Mouse (Mus musculus): ENCODE results near the gene Lrp8. TPM values are rescaled to one million over a fixed set of nuclear protein-coding genes. Genes with fewer than 3 reads are reported as not detected.

The Lrp8 gene
- total and polyA plus RNA-seq, 3 experiments = 6.4 to 21.1 (median 14.2) TPM

GRCm38 (mm10) chr4:107846795-107847194 lies 44.7 kb downstream of the Lrp8 start:
- Histone ChIP-seq H3K79me2 (replicated peaks; ENCODE audit: control insufficient read depth, extremely low read depth, insufficient read depth, poor library complexity, severe bottlenecking) (no peaks in the 10 kb centered on the region), H3K4me2 (ENCODE audit: insufficient read depth, low read depth, poor library complexity, severe bottlenecking) (no peak overlapping the region), H3K9me3 (replicated peaks; ENCODE audit: low read length) (no peaks in the 10 kb centered on the region), H3K27me3 (replicated peaks) (no peaks in the 10 kb centered on the region), H3K27ac (ENCODE audit: insufficient read depth, low read depth) (no peak overlapping the region), H3K36me3 (replicated peaks in 1 of 2; ENCODE audit: control insufficient read depth in 1 of 2, insufficient read depth in 1 of 2, low read length in 1 of 2) (peaks cover 14 to 94% of the 10 kb centered on the region in 2 experiments), H3K4me3 (replicated peaks in 1 of 3; ENCODE audit: low read depth in 2 of 3, low read length in 2 of 3, poor library complexity in 1 of 3) (no peak overlapping the region), H3K4me1 (ENCODE audit: control insufficient read depth in 1 of 2, insufficient read depth in 2 of 2) (peaks cover 0 to 5% of the 10 kb centered on the region in 2 experiments; a peak in 2 of 4 replicates), H3K9ac (ENCODE audit: insufficient read depth, low read depth) (no peak overlapping the region)
- DNase-seq (ENCODE audit: extremely low read depth) = no peak
- in situ Hi-C loops (cut with MboI; ENCODE audit: low pct_ligation_motif_present, low pct_unique_long_range_greater_than_20kb, low sequenced_read_pairs) (loop anchor here (25.0 kb wide), 1 partner anchor 434 kb away; no protein-coding TSS in a partner anchor), dilution Hi-C loops (cut with MboI; ENCODE audit: extremely low pct_ligation_motif_present, extremely low pct_unique_long_range_greater_than_20kb, low sequenced_read_pairs) (no loop called here)
- TF ChIP-seq NRF1 (IDR thresholded peaks at IDR 0.05; ENCODE audit: low read depth, low read length) (no peak), JUN (IDR thresholded peaks at IDR 0.05; ENCODE audit: insufficient read depth, low read depth, low read length) (no peak), POLR2A (IDR thresholded peaks at IDR 0.05; ENCODE audit: low read depth, low read length) (no peak), TBP (conservative IDR thresholded peaks at IDR 0.05; ENCODE audit: low read depth, low read length) (no peak), ZKSCAN1 (IDR thresholded peaks at IDR 0.05; ENCODE audit: borderline replicate concordance, low read depth, low read length) (no peak), MAZ (IDR thresholded peaks at IDR 0.05; ENCODE audit: low read depth, low read length) (no peak), MAX (IDR thresholded peaks at IDR 0.05; ENCODE audit: low read length) (no peak), RCOR1 (conservative IDR thresholded peaks at IDR 0.05; ENCODE audit: low read depth, low read length) (no peak), JUND (conservative IDR thresholded peaks at IDR 0.05; ENCODE audit: low read depth, low read length) (no peak), BHLHE40 (IDR thresholded peaks at IDR 0.05; ENCODE audit: low read depth, low read length) (no peak), KAT2A (IDR thresholded peaks at IDR 0.05; ENCODE audit: insufficient replicate concordance, low read length) (no peak), HCFC1 (IDR thresholded peaks at IDR 0.05; ENCODE audit: low read depth, low read length) (no peak), ZMIZ1 (IDR thresholded peaks at IDR 0.05; ENCODE audit: low read depth, low read length) (no peak), ZC3H11A (IDR thresholded peaks at IDR 0.05; ENCODE audit: low read depth, low read length) (no peak)

GRCm38 (mm10) chr4:107848546-107848945 lies 46.5 kb downstream of the Lrp8 start:
- Histone ChIP-seq H3K36me3 (replicated peaks in 1 of 2; ENCODE audit: control insufficient read depth in 1 of 2, insufficient read depth in 1 of 2, low read length in 1 of 2) (peaks cover 17 to 95% of the 10 kb centered on the region in 2 experiments), H3K4me3 (replicated peaks in 1 of 3; ENCODE audit: low read depth in 2 of 3, low read length in 2 of 3, poor library complexity in 1 of 3) (no peak overlapping the region), H3K9me3 (replicated peaks; ENCODE audit: low read length) (no peaks in the 10 kb centered on the region), H3K4me2 (ENCODE audit: insufficient read depth, low read depth, poor library complexity, severe bottlenecking) (no peak overlapping the region), H3K27ac (ENCODE audit: insufficient read depth, low read depth) (no peak overlapping the region), H3K4me1 (ENCODE audit: control insufficient read depth in 1 of 2, insufficient read depth in 2 of 2) (peaks cover 0 to 5% of the 10 kb centered on the region in 2 experiments; a peak in 2 of 4 replicates), H3K9ac (ENCODE audit: insufficient read depth, low read depth) (no peak overlapping the region), H3K79me2 (replicated peaks; ENCODE audit: control insufficient read depth, extremely low read depth, insufficient read depth, poor library complexity, severe bottlenecking) (no peaks in the 10 kb centered on the region), H3K27me3 (replicated peaks) (no peaks in the 10 kb centered on the region)
- no peak for DNase-seq (ENCODE audit: extremely low read depth)
- dilution Hi-C loops (cut with MboI; ENCODE audit: extremely low pct_ligation_motif_present, extremely low pct_unique_long_range_greater_than_20kb, low sequenced_read_pairs) (no loop called here), in situ Hi-C loops (cut with MboI; ENCODE audit: low pct_ligation_motif_present, low pct_unique_long_range_greater_than_20kb, low sequenced_read_pairs) (loop anchor here (25.0 kb wide), 1 partner anchor 436 kb away; no protein-coding TSS in a partner anchor)
- TF ChIP-seq ZC3H11A (IDR thresholded peaks at IDR 0.05; ENCODE audit: low read depth, low read length) = no peak
- TF ChIP-seq NELFE (IDR thresholded peaks at IDR 0.05; ENCODE audit: low read depth, low read length) = no peak
- TF ChIP-seq IRF4 (IDR thresholded peaks at IDR 0.05; ENCODE audit: low read depth, low read length) = no peak
- no peak for TF ChIP-seq POLR2AphosphoS2 (IDR thresholded peaks at IDR 0.05; ENCODE audit: low read depth, low read length)
- TF ChIP-seq ELF1 (IDR thresholded peaks at IDR 0.05; ENCODE audit: low read depth, low read length) = no peak
- no peak for TF ChIP-seq GABPA (IDR thresholded peaks at IDR 0.05; ENCODE audit: insufficient replicate concordance, low read depth, low read length)
- no peak for TF ChIP-seq MAZ (IDR thresholded peaks at IDR 0.05; ENCODE audit: low read depth, low read length)
- no peak for TF ChIP-seq UBTF (IDR thresholded peaks at IDR 0.05; ENCODE audit: low read depth, low read length)
- no peak for TF ChIP-seq SIN3A (IDR thresholded peaks at IDR 0.05; ENCODE audit: low read length)
- TF ChIP-seq MAFK (IDR thresholded peaks at IDR 0.05; ENCODE audit: insufficient replicate concordance, low read length) = no peak
- TF ChIP-seq CHD2 (IDR thresholded peaks at IDR 0.05; ENCODE audit: low read length) = no peak
- no peak for TF ChIP-seq TCF12 (IDR thresholded peaks at IDR 0.05; ENCODE audit: low read depth, low read length)
- TF ChIP-seq EP300 (IDR thresholded peaks at IDR 0.05; ENCODE audit: low read length) = no peak
- no peak for TF ChIP-seq MXI1 (IDR thresholded peaks at IDR 0.05; ENCODE audit: low read depth, low read length)
- TF ChIP-seq SMC3 (IDR thresholded peaks at IDR 0.05; ENCODE audit: low read depth, low read length) = no peak
- TF ChIP-seq MAX (IDR thresholded peaks at IDR 0.05; ENCODE audit: low read length) = no peak
- TF ChIP-seq USF2 (conservative IDR thresholded peaks at IDR 0.05; ENCODE audit: low read depth, low read length) = no peak
- no peak for TF ChIP-seq JUND (conservative IDR thresholded peaks at IDR 0.05; ENCODE audit: low read depth, low read length)
- no peak for TF ChIP-seq NRF1 (IDR thresholded peaks at IDR 0.05; ENCODE audit: low read depth, low read length)
- TF ChIP-seq E2F4 (IDR thresholded peaks at IDR 0.05; ENCODE audit: insufficient replicate concordance, low read depth, low read length) = no peak
